Mouse (Mus musculus): ENCODE measurements around the gene Aldh9a1. TPM values are rescaled to one million over a fixed set of nuclear protein-coding genes. Genes with fewer than 3 reads are reported as not detected.

Aldh9a1 gene
- polyA plus RNA-seq, 1 experiment from 2014 or later: 110 TPM

- Histone ChIP-seq H3K36me3 (ENCODE audit: inconsistent target) (no peaks in the 10 kb centered on the region), H3K4me3 (ENCODE audit: inconsistent target) (no peak overlapping the region), H3K79me2 (ENCODE audit: inconsistent target) (no peaks in the 10 kb centered on the region), H3K27ac (no peak overlapping the region)
- WGBS (ENCODE audit: missing documents): 86% methylated on average over 4 of the region's 4 CpGs
Measured at GRCm38 (mm10) chr1:167409601-167410000, 59.8 kb downstream of the Aldh9a1 start.

DNA sequence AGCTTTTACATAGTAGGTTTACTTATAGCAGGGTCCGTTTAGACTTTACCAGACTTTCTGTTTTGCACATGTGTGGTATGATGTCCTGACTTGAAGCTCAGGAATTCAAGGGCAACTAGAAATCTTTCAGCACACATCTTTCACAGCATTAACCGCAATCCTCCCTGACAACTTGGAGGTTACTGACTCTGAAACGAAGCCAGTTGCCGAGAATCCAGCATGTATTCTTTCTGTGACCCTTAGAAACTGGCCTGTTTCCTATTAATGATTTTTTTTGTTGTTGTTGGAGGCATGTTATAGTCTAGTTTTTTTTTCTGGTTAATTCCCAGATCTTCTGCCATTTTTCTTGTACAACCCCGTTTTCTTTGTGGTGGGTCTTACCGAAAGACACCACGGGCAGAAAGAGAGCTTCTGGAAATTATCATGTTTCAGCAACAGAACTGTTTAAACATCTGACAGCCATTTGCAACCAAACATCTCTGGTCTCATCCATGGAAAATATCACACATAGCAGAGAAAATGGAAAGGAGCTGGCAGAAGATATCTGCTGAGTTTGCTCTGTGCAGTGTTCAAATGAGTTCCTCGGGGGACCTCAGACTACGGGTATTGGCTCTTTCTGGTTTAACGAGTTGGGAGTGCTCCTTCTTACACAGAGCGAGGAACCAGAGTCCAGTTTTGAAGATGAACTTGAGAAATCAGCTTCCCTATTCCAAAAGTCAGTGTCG, 62.4 kb downstream of the Aldh9a1 start:
- no peak overlapping the region for H3K27ac ChIP-seq
- H3K4me3 ChIP-seq (ENCODE audit: inconsistent target): no peak overlapping the region
- 82% methylated on average over 12 of the region's 12 CpGs for WGBS (ENCODE audit: missing documents)
- no peaks in the 10 kb centered on the region for H3K79me2 ChIP-seq (ENCODE audit: inconsistent target)
- no peaks in the 10 kb centered on the region for H3K36me3 ChIP-seq (ENCODE audit: inconsistent target)

GRCm38 (mm10) chr1:167414846-167415245, 65.1 kb downstream of the Aldh9a1 start:
- WGBS (ENCODE audit: missing documents): 5% methylated on average over 7 of the region's 7 CpGs
- Histone ChIP-seq H3K36me3 (ENCODE audit: inconsistent target) (no peaks in the 10 kb centered on the region), H3K79me2 (ENCODE audit: inconsistent target) (no peaks in the 10 kb centered on the region), H3K4me3 (ENCODE audit: inconsistent target) (no peak overlapping the region), H3K27ac (no peak overlapping the region)

Other genes with a start within 250 kb of the Aldh9a1 start
- 6.9 to 29.5 TPM (median 19.7 TPM) in 3 replicates for gene Uck2, start 64.7 kb upstream of the Aldh9a1 start, polyA plus RNA-seq (2018)
- gene Tmco1, start 41.6 kb upstream of the Aldh9a1 start, polyA plus RNA-seq (2018): 107 to 127 TPM (median 115 TPM) in 3 replicates
- gene Mgst3, start 43.9 kb downstream of the Aldh9a1 start, polyA plus RNA-seq (2018): 20.3 to 34.7 TPM (median 26.0 TPM) in 3 replicates
- not detected in 3 replicates for gene Lrrc52, start 116.8 kb downstream of the Aldh9a1 start, polyA plus RNA-seq (2018)
- gene Rxrg, start 248.4 kb downstream of the Aldh9a1 start, polyA plus RNA-seq (2018): not detected in 3 replicates

All from macrophage (primary cell).